Mouse (Mus musculus): ENCODE results near the gene Nfxl1. TPM values are rescaled to one million over a fixed set of nuclear protein-coding genes. Genes with fewer than 3 reads are reported as not detected.

Gene Nfxl1
- polyA plus RNA-seq, 1 experiment from 2014 or later, result 19.7 TPM

DNA sequence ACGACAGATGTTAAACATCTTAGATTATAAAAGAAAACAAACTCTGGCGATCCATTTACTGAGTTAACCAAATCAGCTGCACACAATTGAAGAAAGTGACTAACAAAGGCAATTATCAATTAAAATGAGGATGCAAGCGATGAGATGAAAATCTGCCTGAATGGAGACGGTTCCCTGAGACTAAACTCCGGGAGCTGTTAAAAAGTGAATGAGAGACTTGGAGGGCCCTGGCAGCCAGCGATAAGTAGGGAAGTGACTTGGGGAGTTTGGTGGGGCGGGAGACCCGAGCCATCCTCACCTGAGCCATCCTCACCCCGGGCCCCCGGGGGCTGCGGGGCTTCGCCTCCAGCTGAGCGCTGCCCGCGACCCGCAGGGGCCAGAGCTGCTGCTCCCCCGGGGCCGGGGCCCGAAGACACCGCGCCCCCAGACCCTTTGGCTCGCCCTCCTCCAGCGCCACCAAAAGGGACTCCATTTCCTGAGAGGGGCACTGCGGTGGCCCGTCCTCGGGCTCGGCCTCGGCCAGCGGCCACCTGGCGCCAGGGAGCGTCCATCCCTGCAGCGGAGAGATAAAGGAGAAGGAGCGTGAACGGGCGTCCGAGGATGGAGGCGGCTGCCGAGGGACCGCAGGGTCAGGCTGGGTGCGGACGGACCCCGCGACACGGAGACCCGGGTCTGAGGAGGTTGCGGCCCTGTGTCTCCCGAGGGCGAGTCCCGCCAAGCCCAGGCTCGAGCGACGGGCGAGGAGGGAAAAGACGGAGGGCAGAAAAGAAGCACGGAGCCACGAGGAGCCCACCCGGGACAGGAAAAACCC, 563 bp downstream of the Nfxl1 start:
- no peaks in the 10 kb centered on the region for H3K9me3 ChIP-seq
- WGBS, result under 1% methylated on average over 57 of the region's 57 CpGs
- no peaks in the 10 kb centered on the region for H3K27me3 ChIP-seq (ENCODE audit: insufficient read depth, poor library complexity, severe bottlenecking)
- DNase-seq (ENCODE audit: low spot score), result no peak
- peak overlapping the region; percentile 95 for H3K27ac ChIP-seq
- H3K4me1 ChIP-seq, result 0 out of 2 replicates have a peak, but pooled peaks cover 9% of the 10 kb centered on the region
- H3K4me3 ChIP-seq, result peak overlapping the region; percentile 94
- H3K36me3 ChIP-seq, result peaks cover 13% of the 10 kb centered on the region

DNA sequence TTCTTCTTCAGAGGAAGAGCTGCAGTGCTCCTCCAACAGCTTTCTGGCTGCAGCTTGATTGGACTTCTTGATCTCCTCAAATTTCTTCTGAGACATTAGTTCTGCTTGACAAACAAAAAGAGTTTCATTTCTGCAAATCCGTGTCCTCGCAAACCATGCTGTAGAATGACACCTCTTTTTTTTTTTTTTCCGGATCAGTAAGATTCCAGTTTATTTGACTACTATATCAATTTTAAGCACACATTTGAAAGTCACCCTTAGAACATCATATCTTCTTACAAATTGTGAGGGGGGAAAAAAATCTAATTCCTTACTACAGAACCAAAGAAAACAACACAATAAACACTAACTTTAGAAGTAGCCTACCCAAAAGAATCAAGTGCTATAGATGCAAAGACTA, 3.2 kb downstream of the Nfxl1 start:
- Histone ChIP-seq H3K27me3 (ENCODE audit: insufficient read depth, poor library complexity, severe bottlenecking) (no peaks in the 10 kb centered on the region), H3K27ac (no peak overlapping the region), H3K9me3 (no peaks in the 10 kb centered on the region), H3K36me3 (peaks cover 23% of the 10 kb centered on the region), H3K4me1 (0 out of 2 replicates have a peak, but pooled peaks cover 9% of the 10 kb centered on the region), H3K4me3 (no peak overlapping the region)
- no peak for DNase-seq (ENCODE audit: low spot score)
- 86% methylated on average over 3 of the region's 3 CpGs for WGBS

DNA sequence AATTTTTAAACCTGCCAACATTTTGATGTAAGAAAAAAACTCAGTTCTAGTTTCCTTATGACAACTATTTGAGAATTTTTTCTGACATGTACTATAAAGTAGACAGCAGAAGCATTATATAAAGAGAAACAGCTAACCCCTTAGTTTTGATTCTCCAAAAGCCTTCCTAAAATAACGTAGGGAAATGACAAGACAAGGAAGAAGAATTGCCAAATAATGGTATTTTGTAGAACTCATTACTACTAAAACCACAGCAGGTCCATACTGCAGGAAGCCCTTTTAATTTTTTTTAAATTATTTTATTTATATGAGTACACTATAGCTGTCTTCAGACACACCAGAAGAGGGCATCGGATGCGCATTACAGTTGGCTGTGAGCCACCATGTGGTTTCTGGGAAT, 8.3 kb downstream of the Nfxl1 start:
- H3K27ac ChIP-seq, result no peak overlapping the region
- DNase-seq (ENCODE audit: low spot score), result no peak
- no peaks in the 10 kb centered on the region for H3K27me3 ChIP-seq (ENCODE audit: insufficient read depth, poor library complexity, severe bottlenecking)
- H3K9me3 ChIP-seq, result no peaks in the 10 kb centered on the region
- H3K36me3 ChIP-seq, result peaks cover 36% of the 10 kb centered on the region
- H3K4me3 ChIP-seq, result no peak overlapping the region
- H3K4me1 ChIP-seq, result no peaks in the 10 kb centered on the region
- WGBS, result 93% methylated on average over 3 of the region's 3 CpGs

DNA sequence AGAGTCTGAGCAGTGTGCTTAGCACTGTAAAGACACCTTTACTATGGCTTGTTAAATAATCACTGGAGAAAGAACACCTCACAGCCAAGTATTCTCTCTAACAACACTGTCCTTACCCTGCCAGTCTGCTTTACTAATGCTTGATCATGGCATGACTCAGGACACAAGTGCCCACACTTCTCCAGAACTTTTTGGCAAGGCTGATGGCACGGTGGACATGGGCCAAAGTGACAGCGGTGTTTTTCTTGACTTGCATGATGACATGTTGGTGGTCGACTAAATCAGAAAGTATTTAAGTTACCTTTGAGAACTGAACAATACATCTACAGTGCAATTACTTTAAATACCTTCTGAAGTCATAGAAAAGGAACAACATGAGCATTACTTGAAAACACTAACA, 30.6 kb downstream of the Nfxl1 start:
- Histone ChIP-seq H3K27ac (no peak overlapping the region), H3K36me3 (peaks cover 51% of the 10 kb centered on the region), H3K4me3 (no peak overlapping the region), H3K9me3 (no peaks in the 10 kb centered on the region), H3K27me3 (ENCODE audit: insufficient read depth, poor library complexity, severe bottlenecking) (no peaks in the 10 kb centered on the region), H3K4me1 (no peaks in the 10 kb centered on the region)
- no peak for DNase-seq (ENCODE audit: low spot score)
- 91% methylated on average over 3 of the region's 3 CpGs for WGBS

DNA sequence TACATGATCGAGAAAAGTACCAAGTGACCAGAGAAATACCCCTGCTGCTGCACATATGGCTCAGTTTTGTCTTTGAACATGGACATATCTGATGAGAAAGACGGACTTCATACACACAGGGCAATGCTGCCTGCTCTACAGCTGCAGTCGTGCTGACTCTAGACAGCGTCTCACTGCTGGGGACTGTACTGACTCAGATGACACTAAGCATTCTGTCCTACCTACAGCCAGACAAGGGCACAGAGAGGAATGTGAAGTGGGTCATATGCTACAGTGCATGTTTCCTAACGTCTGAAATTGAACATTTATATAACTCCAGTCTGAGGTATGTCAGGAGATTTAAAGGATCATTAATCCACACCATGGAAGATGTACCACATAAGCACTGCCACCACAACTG, 45.7 kb downstream of the Nfxl1 start:
- no peaks in the 10 kb centered on the region for H3K9me3 ChIP-seq
- no peak overlapping the region for H3K4me3 ChIP-seq
- WGBS, result 61% methylated on average over 5 of the region's 5 CpGs
- no peaks in the 10 kb centered on the region for H3K4me1 ChIP-seq
- H3K27me3 ChIP-seq (ENCODE audit: insufficient read depth, poor library complexity, severe bottlenecking), result no peaks in the 10 kb centered on the region
- H3K36me3 ChIP-seq, result peaks cover 38% of the 10 kb centered on the region
- DNase-seq (ENCODE audit: low spot score), result no peak
- no peak overlapping the region for H3K27ac ChIP-seq

DNA sequence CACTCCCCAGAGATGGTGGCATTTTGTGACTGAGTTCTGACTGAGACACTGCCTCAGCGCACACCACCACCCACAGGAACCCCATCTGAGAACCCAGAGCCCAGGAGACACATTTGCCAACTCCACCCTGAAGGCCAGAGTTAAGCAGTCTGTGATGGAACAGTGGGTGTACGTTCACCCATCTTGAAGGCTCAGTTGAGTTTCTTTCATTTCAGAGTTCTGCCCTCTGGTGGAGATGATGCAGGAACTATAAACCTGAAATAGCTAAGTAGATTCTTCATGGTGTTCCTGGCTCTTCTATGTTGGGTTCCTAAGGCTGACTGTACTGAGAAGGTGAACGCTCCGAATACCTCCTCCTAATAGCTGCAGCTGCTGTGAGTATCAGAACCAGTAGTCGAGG, 53.7 kb downstream of the Nfxl1 start:
- WGBS, result 71% methylated on average over 5 of the region's 5 CpGs
- DNase-seq (ENCODE audit: low spot score), result no peak
- H3K4me1 ChIP-seq, result peaks cover 33% of the 10 kb centered on the region
- H3K27ac ChIP-seq, result no peak overlapping the region
- no peaks in the 10 kb centered on the region for H3K36me3 ChIP-seq
- H3K4me3 ChIP-seq, result no peak overlapping the region
- H3K9me3 ChIP-seq, result no peaks in the 10 kb centered on the region
- H3K27me3 ChIP-seq (ENCODE audit: insufficient read depth, poor library complexity, severe bottlenecking), result peaks cover 18% of the 10 kb centered on the region

DNA sequence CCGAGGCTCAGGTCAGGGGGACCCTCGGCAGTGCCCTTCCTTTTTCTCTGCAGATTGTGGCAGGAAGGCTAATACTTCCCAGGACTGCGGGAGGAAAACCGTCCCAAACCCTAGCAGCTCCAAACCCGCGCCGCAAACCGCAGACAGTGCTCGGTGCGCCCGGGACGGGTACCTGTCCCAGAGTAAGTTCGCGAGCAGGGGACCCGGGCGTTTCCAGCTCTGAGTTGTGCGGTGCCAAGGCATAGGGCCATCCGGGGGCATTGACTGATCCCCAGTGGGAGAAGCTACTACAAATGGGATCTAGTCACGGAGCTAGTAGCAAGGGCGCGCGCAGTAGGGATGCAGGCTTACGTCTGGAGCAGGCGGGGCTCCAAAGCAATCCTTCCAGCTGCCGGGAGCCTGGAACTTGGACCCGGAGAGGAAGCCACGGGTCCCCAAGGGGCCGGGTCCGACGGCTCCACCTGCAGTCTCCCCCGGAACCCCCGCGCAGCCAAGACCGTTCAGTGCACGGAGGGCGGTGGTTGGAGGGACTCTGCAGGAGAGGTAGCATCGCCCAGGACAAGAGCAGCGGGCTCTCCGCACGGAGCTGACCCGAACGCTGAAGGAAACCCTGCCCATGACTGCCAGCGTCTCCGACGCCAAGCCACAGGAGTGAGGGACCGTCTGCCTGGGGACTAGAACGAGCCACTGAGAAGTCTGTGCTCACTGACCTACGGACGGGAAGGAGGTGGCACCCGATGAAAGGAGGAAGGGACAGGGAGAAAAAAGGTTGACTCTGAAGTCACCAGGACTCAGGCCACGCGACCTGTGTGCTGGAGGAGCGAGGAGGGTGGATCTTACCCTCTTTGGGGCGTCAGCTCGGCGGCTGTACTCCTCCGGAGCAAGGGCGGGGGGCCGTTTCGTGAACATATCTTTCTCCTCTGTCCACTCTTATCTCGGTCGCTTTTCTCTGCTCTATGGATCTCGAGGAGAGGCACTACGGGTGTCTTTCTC, 55.7 kb downstream of the Nfxl1 start, which contains the start of gene Corin:
Corin (minus strand) TSS at position 943 of the 993 bp plus-strand sequence.
- H3K27me3 ChIP-seq (ENCODE audit: insufficient read depth, poor library complexity, severe bottlenecking), result peaks cover 18% of the 10 kb centered on the region

DNA sequence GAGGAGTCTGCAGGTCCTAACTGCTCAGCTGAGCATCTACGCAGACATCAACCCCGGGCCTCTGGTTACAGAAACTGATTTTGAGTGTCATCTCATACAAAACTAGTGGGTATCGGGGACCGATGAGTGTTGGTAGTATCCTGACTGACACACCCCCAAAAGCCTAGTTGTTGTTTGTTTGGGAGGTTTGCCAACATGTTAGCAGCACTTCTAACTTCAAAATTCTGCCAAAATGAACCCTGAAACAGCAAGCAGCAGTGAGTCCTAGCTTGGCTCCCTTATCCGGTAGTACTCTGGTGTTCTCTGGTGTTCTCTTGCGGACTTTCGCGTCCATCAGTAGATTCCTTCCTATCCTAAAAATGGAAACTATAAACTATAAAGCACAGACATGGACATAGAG, 56.7 kb downstream of the Nfxl1 start:
- Histone ChIP-seq H3K4me1 (peaks cover 50% of the 10 kb centered on the region), H3K36me3 (no peaks in the 10 kb centered on the region), H3K4me3 (peak overlapping the region; percentile 61), H3K9me3 (no peaks in the 10 kb centered on the region), H3K27me3 (ENCODE audit: insufficient read depth, poor library complexity, severe bottlenecking) (peaks cover 18% of the 10 kb centered on the region), H3K27ac (peak overlapping the region; percentile 84; the same call in 1 of the 2 replicates)
- DNase-seq (ENCODE audit: low spot score), result no peak
- 66% methylated on average over 8 of the region's 8 CpGs for WGBS

More for the DNA sequence above, 55.7 kb downstream of the Nfxl1 start, which contains the start of gene Corin:
- no peaks in the 10 kb centered on the region for H3K9me3 ChIP-seq
- H3K36me3 ChIP-seq, result no peaks in the 10 kb centered on the region
- peaks cover 39% of the 10 kb centered on the region for H3K4me1 ChIP-seq
- H3K27ac ChIP-seq, result peak within 1 kb of the TSS; percentile 84
- DNase-seq (ENCODE audit: low spot score), result no peak
- WGBS, result under 1% methylated on average over 64 of the region's 64 CpGs
- H3K4me3 ChIP-seq, result peak within 1 kb of the TSS; percentile 61

DNA sequence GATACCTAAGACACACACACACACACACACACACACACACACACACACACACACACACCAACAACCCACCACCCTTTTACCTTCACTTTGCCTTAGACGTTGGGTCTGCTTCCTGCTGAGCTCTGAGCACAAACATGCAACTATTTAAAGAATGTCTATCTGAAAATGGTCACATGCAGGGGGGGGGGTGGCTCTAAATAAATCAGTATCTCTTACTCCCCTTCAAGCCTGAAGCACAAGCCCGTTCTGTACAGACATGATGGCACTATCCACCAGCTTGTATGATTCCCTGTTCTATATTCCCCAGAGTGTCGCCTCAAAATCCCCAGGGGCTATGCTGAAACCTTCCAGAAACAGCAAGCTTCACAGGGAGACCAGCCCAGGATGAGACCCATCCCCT, 57.7 kb downstream of the Nfxl1 start:
- Histone ChIP-seq H3K9me3 (no peaks in the 10 kb centered on the region), H3K4me3 (no peak overlapping the region), H3K4me1 (peaks cover 59% of the 10 kb centered on the region), H3K27me3 (ENCODE audit: insufficient read depth, poor library complexity, severe bottlenecking) (peaks cover 18% of the 10 kb centered on the region), H3K36me3 (no peaks in the 10 kb centered on the region), H3K27ac (peak overlapping the region; percentile 81)
- DNase-seq (ENCODE audit: low spot score), result no peak
- 26% methylated on average over 3 of the region's 3 CpGs for WGBS

DNA sequence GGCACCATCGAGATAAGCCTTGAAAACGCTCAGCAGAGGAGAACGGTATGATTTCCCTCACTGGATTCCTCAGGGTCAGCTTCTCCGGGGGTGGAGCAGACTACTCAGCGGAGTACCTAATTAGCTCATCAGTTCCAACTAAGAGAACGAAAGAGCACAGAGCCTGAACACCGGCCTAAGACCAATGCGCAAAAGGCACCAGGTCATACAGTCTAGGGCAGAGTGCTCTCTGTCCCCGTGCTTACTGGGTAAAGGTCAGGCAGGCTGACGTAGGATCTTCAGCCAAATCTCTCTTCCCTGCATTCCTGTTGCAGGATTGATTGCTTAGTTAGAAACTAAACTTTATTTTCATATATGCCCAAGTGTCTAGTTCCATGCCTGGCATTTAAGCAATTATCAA, 61.2 kb downstream of the Nfxl1 start:
- H3K36me3 ChIP-seq, result no peaks in the 10 kb centered on the region
- peak overlapping the region; percentile 12 for H3K27ac ChIP-seq
- H3K27me3 ChIP-seq (ENCODE audit: insufficient read depth, poor library complexity, severe bottlenecking), result peaks cover 12% of the 10 kb centered on the region
- H3K9me3 ChIP-seq, result no peaks in the 10 kb centered on the region
- WGBS, result 46% methylated on average over 10 of the region's 10 CpGs
- H3K4me3 ChIP-seq, result no peak overlapping the region
- no peak for DNase-seq (ENCODE audit: low spot score)
- peaks cover 59% of the 10 kb centered on the region for H3K4me1 ChIP-seq

DNA sequence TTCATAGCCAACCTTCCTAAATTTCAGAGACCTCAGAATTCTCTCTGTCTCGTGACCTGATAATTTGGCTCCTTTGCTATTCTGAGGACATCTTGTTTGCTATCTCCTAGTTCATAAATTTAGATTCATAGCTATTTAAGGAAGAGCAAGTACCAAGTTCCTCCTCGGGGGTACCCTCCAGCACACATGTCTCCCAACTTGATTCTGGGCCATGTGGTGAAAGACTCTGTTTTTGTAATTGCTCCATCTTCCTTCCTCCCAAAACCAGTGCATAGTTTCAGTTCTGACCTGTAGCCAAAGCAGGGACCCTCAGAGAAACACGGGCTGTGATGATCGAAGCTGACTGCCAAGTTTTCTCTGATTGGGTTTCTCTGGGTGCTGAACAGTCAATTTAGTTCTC, 62.7 kb downstream of the Nfxl1 start:
- no peaks in the 10 kb centered on the region for H3K36me3 ChIP-seq
- WGBS, result 67% methylated on average over 4 of the region's 4 CpGs
- no peaks in the 10 kb centered on the region for H3K27me3 ChIP-seq (ENCODE audit: insufficient read depth, poor library complexity, severe bottlenecking)
- no peak overlapping the region for H3K4me3 ChIP-seq
- no peaks in the 10 kb centered on the region for H3K9me3 ChIP-seq
- DNase-seq (ENCODE audit: low spot score), result no peak
- H3K27ac ChIP-seq, result no peak overlapping the region
- peaks cover 53% of the 10 kb centered on the region for H3K4me1 ChIP-seq

DNA sequence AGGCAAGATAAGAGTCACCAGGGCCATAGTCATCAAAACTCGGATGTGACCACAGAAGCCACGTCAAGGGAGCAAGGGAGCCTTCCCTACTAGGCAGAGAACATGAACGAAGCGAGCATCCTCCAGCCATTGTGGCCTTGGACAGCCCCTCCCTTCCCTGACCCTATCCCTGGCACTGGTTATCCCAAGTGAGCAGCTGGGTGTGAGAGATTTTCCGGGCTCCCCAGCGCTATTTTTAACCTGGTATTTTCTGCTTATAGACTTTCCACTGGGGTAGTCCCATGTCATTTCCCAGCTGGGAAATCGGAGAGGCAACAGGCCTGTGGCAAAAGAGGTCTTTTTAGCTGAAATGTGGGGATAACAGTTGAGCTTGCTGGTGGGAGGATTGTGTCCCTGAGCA, 65.6 kb downstream of the Nfxl1 start:
- WGBS, result 34% methylated on average over 7 of the region's 7 CpGs
- peaks cover 39% of the 10 kb centered on the region for H3K4me1 ChIP-seq
- H3K4me3 ChIP-seq, result no peak overlapping the region
- no peaks in the 10 kb centered on the region for H3K9me3 ChIP-seq
- H3K27ac ChIP-seq, result peak overlapping the region; percentile 86
- H3K36me3 ChIP-seq, result no peaks in the 10 kb centered on the region
- no peaks in the 10 kb centered on the region for H3K27me3 ChIP-seq (ENCODE audit: insufficient read depth, poor library complexity, severe bottlenecking)
- no peak for DNase-seq (ENCODE audit: low spot score)

DNA sequence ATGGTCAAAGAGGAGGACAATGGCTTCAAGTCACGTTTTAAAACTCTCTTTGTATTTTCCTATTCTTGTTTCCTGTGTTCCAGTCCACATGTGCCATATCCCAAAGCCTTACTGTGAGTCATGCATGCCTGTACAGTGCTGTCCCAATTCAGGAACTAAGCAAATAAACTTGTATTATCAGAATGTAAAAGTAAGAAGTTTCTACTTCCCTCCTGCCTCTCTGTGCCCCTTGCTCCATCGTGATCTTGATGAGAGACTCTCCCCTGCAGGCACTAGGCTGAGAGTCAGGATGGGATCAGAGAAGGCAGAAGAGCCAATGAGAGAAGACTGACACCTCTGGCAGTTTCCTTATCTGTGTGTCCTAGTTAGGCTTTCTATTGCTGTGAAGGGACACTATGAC, 68.3 kb downstream of the Nfxl1 start:
- WGBS, result 35% methylated on average over 2 of the region's 2 CpGs
- H3K36me3 ChIP-seq, result no peaks in the 10 kb centered on the region
- no peaks in the 10 kb centered on the region for H3K27me3 ChIP-seq (ENCODE audit: insufficient read depth, poor library complexity, severe bottlenecking)
- H3K9me3 ChIP-seq, result no peaks in the 10 kb centered on the region
- H3K4me3 ChIP-seq, result no peak overlapping the region
- no peak overlapping the region for H3K27ac ChIP-seq
- DNase-seq (ENCODE audit: low spot score), result no peak
- H3K4me1 ChIP-seq, result peaks cover 14% of the 10 kb centered on the region

All from heart, embryonic 10.5 days (tissue).